Mouse (Mus musculus) neural tube, embryonic 14.5 days (tissue): ENCODE results near the gene C130026I21Rik. TPM values are rescaled to one million over a fixed set of nuclear protein-coding genes. Genes with fewer than 3 reads are reported as not detected.
"Not testable (repeated sequence)": the region's sequence is repeated elsewhere in the genome, so short reads cannot be mapped to it uniquely, and the experiment has no call there.

ENCODE experiments used
- ATAC-seq: fragments of 200-750 bp; cut with Nextera tagmentation; 2 replicates; pipeline ENCODE4 v1.8.0; 2017; ENCODE audit warnings: low read depth, mild to moderate bottlenecking, moderate TSS enrichment, moderate library complexity
- H3K27ac ChIP-seq: fragments of 300-500 bp; sonication (generic); 2 replicates; pipeline ENCODE4 v1.5.1; 2014; ENCODE audit warnings: low read depth, mild to moderate bottlenecking, control low read depth, low read length, moderate library complexity, mixed read lengths
- H3K27me3 ChIP-seq: fragments of 300-500 bp; sonication (generic); 2 replicates; pipeline ENCODE4 v1.6.1; 2014; ENCODE audit warnings: low read length; ENCODE audit not compliant: control insufficient read depth, insufficient read depth
- H3K36me3 ChIP-seq: fragments of 300-500 bp; sonication (generic); 2 replicates; pipeline ENCODE4 v1.6.1; 2014; ENCODE audit warnings: low read length, mixed read lengths; ENCODE audit not compliant: control insufficient read depth, insufficient read depth
- H3K4me1 ChIP-seq: fragments of 300-500 bp; sonication (generic); 2 replicates; pipeline ENCODE4 v1.6.1; 2014; ENCODE audit warnings: low read length; ENCODE audit not compliant: control insufficient read depth, insufficient read depth
- H3K4me2 ChIP-seq: fragments of 300-500 bp; sonication (generic); 2 replicates; pipeline ENCODE4 v1.6.1; 2014; ENCODE audit warnings: mild to moderate bottlenecking, low read depth, low read length, control low read depth
- H3K4me3 ChIP-seq: fragments of 300-500 bp; sonication (generic); 2 replicates; pipeline ENCODE4 v1.5.1; 2014; ENCODE audit warnings: low read depth, low read length, control low read depth, mixed read lengths
- H3K9ac ChIP-seq: fragments of 300-500 bp; sonication (generic); replicated peaks from 2 replicates; pipeline ENCODE4 v1.6.1; 2014; ENCODE audit warnings: low read depth, mild to moderate bottlenecking, control low read depth, low read length, mixed read lengths
- H3K9me3 ChIP-seq: fragments of 300-500 bp; sonication (generic); 2 replicates; pipeline ENCODE4 v1.6.1; 2016; ENCODE audit warnings: low read length; ENCODE audit not compliant: control insufficient read depth
- WGBS: fragments of 180-500 bp; shearing (Covaris S2); extraction: QIAGEN DNeasy Blood & Tissue Kit; methylation state at CpG from one replicate; pipeline ENCODE4 v1.1.7; 2014; 5-methylcytosine and 5-hydroxymethylcytosine counted together
- polyA plus RNA-seq: library from polyadenylated mRNA; unstranded; fragments of >200 nt; fragmentation: Nextera tagmentation; extraction: Ambion mirVana; gene quantifications from 2 replicates; pipeline ENCODE4 v1.2.1, GENCODE M21; 2014

Gene C130026I21Rik
- 0.36 TPM in 1 of 2 replicates, not detected in the other for polyA plus RNA-seq

GRCm38 (mm10) chr1:85270466-85270865 is at the start of gene C130026I21Rik:
C130026I21Rik (minus strand) TSS chr1:85270566.
- not testable (repeated sequence) for ATAC-seq, H3K36me3 ChIP-seq, H3K4me1 ChIP-seq, H3K4me3 ChIP-seq, H3K4me2 ChIP-seq, H3K27me3 ChIP-seq, H3K9me3 ChIP-seq, H3K27ac ChIP-seq, H3K9ac ChIP-seq
- no CpG with 5 or more reads among the region's 6 CpGs for WGBS

GRCm38 (mm10) chr1:85287063-85287462 is 16.7 kb upstream of the C130026I21Rik start:
- WGBS: 39% methylated on average over 4 of the region's 5 CpGs

GRCm38 (mm10) chr1:85276421-85276820 is 6.1 kb upstream of the C130026I21Rik start:
- not testable (repeated sequence) for ATAC-seq, H3K27me3 ChIP-seq, H3K36me3 ChIP-seq, H3K9ac ChIP-seq, H3K4me1 ChIP-seq, H3K27ac ChIP-seq, H3K9me3 ChIP-seq, H3K4me2 ChIP-seq, H3K4me3 ChIP-seq
- WGBS: 82% methylated on average over 3 of the region's 5 CpGs

More at GRCm38 (mm10) chr1:85287063-85287462, 16.7 kb upstream of the C130026I21Rik start:
- not testable (repeated sequence) for H3K4me3 ChIP-seq, H3K9ac ChIP-seq, ATAC-seq, H3K9me3 ChIP-seq, H3K27me3 ChIP-seq, H3K4me2 ChIP-seq, H3K4me1 ChIP-seq, H3K36me3 ChIP-seq, H3K27ac ChIP-seq

- H3K4me3 ChIP-seq, H3K9me3 ChIP-seq, H3K9ac ChIP-seq, H3K36me3 ChIP-seq, H3K27me3 ChIP-seq, H3K27ac ChIP-seq, H3K4me1 ChIP-seq, H3K4me2 ChIP-seq, ATAC-seq: not testable (repeated sequence)
- WGBS: 53% methylated on average over 1 of the region's 2 CpGs
These were observed 11.7 kb downstream of the C130026I21Rik start for GRCm38 (mm10) chr1:85258634-85259033.

- not testable (repeated sequence) for H3K36me3 ChIP-seq, H3K27ac ChIP-seq, H3K27me3 ChIP-seq, H3K9ac ChIP-seq, H3K4me1 ChIP-seq, H3K4me2 ChIP-seq, ATAC-seq, H3K9me3 ChIP-seq, H3K4me3 ChIP-seq
- 63% methylated on average over 2 of the region's 3 CpGs for WGBS
These were observed 15.1 kb downstream of the C130026I21Rik start for GRCm38 (mm10) chr1:85255217-85255616.

GRCm38 (mm10) chr1:85251211-85251610 is 19.2 kb downstream of the C130026I21Rik start:
- 88% methylated on average over 4 of the region's 4 CpGs for WGBS
- H3K4me3 ChIP-seq: not testable (repeated sequence)

GRCm38 (mm10) chr1:85248985-85249384 is 21.4 kb downstream of the C130026I21Rik start:
- H3K4me1 ChIP-seq, H3K4me2 ChIP-seq, H3K36me3 ChIP-seq, H3K9ac ChIP-seq, H3K27me3 ChIP-seq, H3K4me3 ChIP-seq, H3K9me3 ChIP-seq, ATAC-seq, H3K27ac ChIP-seq: not testable (repeated sequence)
- WGBS: 67% methylated on average over 3 of the region's 3 CpGs

More at GRCm38 (mm10) chr1:85251211-85251610, 19.2 kb downstream of the C130026I21Rik start:
- not testable (repeated sequence) for H3K9ac ChIP-seq, H3K27me3 ChIP-seq, H3K4me2 ChIP-seq, ATAC-seq, H3K36me3 ChIP-seq, H3K4me1 ChIP-seq, H3K9me3 ChIP-seq, H3K27ac ChIP-seq

- not testable (repeated sequence) for H3K27ac ChIP-seq, H3K4me3 ChIP-seq, ATAC-seq, H3K36me3 ChIP-seq, H3K4me1 ChIP-seq, H3K9ac ChIP-seq, H3K9me3 ChIP-seq, H3K27me3 ChIP-seq, H3K4me2 ChIP-seq
- 74% methylated on average over 8 of the region's 8 CpGs for WGBS
These were observed 23.4 kb downstream of the C130026I21Rik start for GRCm38 (mm10) chr1:85246776-85247460.

- not testable (repeated sequence) for H3K9me3 ChIP-seq, ATAC-seq, H3K27ac ChIP-seq, H3K36me3 ChIP-seq, H3K9ac ChIP-seq, H3K4me3 ChIP-seq, H3K27me3 ChIP-seq, H3K4me2 ChIP-seq, H3K4me1 ChIP-seq
- 85% methylated on average over 4 of the region's 5 CpGs for WGBS
These were observed 24.1 kb downstream of the C130026I21Rik start for GRCm38 (mm10) chr1:85246266-85246665.
